8 mouse cellular contexts compared by ENCODE assay signal in genomic region chr9:123665645-123666044, GRCm38 (mm10). TPM values are rescaled to one million over a fixed set of nuclear protein-coding genes. Genes with fewer than 3 reads are reported as not detected.
DNase-seq lines count a peak whose midpoint lies in the region; ATAC-seq lines count a peak whose summit lies in the region.

No protein-coding gene starts in this region.

- no peak for ATAC-seq in activated CD4-positive, CD25-positive, alpha-beta regulatory T cell, adult 4 months

- DNase-seq in adrenal gland, adult 18-20 months (ENCODE audit: low spot score in 2 of 2) = peak; percentile 28 to 48
- no peak for DNase-seq in adrenal gland, adult 8-10 months
- DNase-seq in left cerebral cortex, postnatal 14 days (ENCODE audit: low spot score in 2 of 2) = peak; percentile 20 to 54
- DNase-seq in left cerebral cortex, adult 8-10 months (ENCODE audit: low spot score in 2 of 2) = no peak
- peak; percentile 53 for DNase-seq in c-Kit-positive CD71-negative TER-119-negative erythroid progenitor cells, embryonic 14.5 days (ENCODE audit: low read depth)
- DNase-seq in kidney, postnatal 36 days = peak; percentile 52 to 82
- peak; percentile 27 to 56 for DNase-seq in natural killer cell, adult 2 months (ENCODE audit: low spot score in 2 of 2)

- intact Hi-C loops in left cerebral cortex, postnatal 14 days (cut with DNase I) = loop anchor here (2.0 kb wide), 1 partner anchor 55 kb away; no protein-coding TSS in a partner anchor

RNA-seq across cellular contexts. Expression of gene Ccr9, which starts 12.6 kb away (rescaled TPM):
- under 1 TPM in 1 of 2 experiments, not detected in 1; 0.16 TPM for total RNA-seq in adrenal gland, adult 18-20 months (2021)
- total RNA-seq in adrenal gland, adult 8-10 months (2022) = under 1 TPM; 0.05 to 0.15 (median 0.11) TPM
- total RNA-seq in left cerebral cortex, postnatal 14 days (2021) = under 1 TPM; 0.09 to 0.30 TPM
- total RNA-seq in left cerebral cortex, adult 8-10 months (2022) = under 1 TPM; 0.18 to 0.28 (median 0.26) TPM
- 10 to 100 TPM; 15.3 to 36.5 TPM for polyA plus RNA-seq in activated CD4-positive, CD25-positive, alpha-beta regulatory T cell, adult 4 months (2017; shearing (Covaris generic))

RNA-seq across cellular contexts. Expression of gene Slc6a20a, which starts 13.0 kb away (rescaled TPM):
- under 1 TPM; 0.10 to 0.17 TPM for total RNA-seq in adrenal gland, adult 18-20 months (2021)
- total RNA-seq in adrenal gland, adult 8-10 months (2022) = under 1 TPM in 2 of 4 experiments, not detected in 2; 0.10 to 0.17 TPM
- total RNA-seq in left cerebral cortex, postnatal 14 days (2021) = 10 to 100 TPM; 20.8 TPM
- 10 to 100 TPM; 20.4 to 26.7 (median 23.4) TPM for total RNA-seq in left cerebral cortex, adult 8-10 months (2022)
- under 1 TPM in 1 of 2 experiments, not detected in 1; 0.54 TPM for polyA plus RNA-seq in activated CD4-positive, CD25-positive, alpha-beta regulatory T cell, adult 4 months (2017; shearing (Covaris generic))

RNA-seq across cellular contexts. Expression of gene Slc6a20b, which starts 33.3 kb away (rescaled TPM):
- under 1 TPM in 1 of 2 experiments, not detected in 1; 0.13 TPM for total RNA-seq in adrenal gland, adult 18-20 months (2021)
- total RNA-seq in adrenal gland, adult 8-10 months (2022) = not detected
- under 1 TPM; 0.47 to 0.59 TPM for total RNA-seq in left cerebral cortex, postnatal 14 days (2021)
- total RNA-seq in left cerebral cortex, adult 8-10 months (2022) = under 1 TPM; 0.18 to 0.76 (median 0.63) TPM
- under 1 TPM; 0.47 to 0.83 TPM for polyA plus RNA-seq in activated CD4-positive, CD25-positive, alpha-beta regulatory T cell, adult 4 months (2017; shearing (Covaris generic))

RNA-seq across cellular contexts. Expression of gene Lztfl1, which starts 51.9 kb away (rescaled TPM):
- 10 to 100 TPM; 41.3 to 43.6 TPM for total RNA-seq in adrenal gland, adult 18-20 months (2021)
- total RNA-seq in adrenal gland, adult 8-10 months (2022) = 10 to 100 TPM; 47.5 to 60.5 (median 57.4) TPM
- 10 to 100 TPM; 68.6 to 77.3 TPM for total RNA-seq in left cerebral cortex, postnatal 14 days (2021)
- 10 to 100 TPM; 57.7 to 69.4 (median 64.5) TPM for total RNA-seq in left cerebral cortex, adult 8-10 months (2022)
- polyA plus RNA-seq in activated CD4-positive, CD25-positive, alpha-beta regulatory T cell, adult 4 months (2017; shearing (Covaris generic)) = 10 to 100 TPM; 51.1 to 71.1 TPM

Comparison
In these comparisons a context has a peak if more than half of its experiments do, and no peak if none do; other contexts are left out.
1. DNase-seq: peak in adrenal gland, adult 18-20 months (2 of 2), left cerebral cortex, postnatal 14 days (2 of 2), c-Kit-positive CD71-negative TER-119-negative erythroid progenitor cells, embryonic 14.5 days (single experiment), kidney, postnatal 36 days (2 of 2) and natural killer cell, adult 2 months (2 of 2); none in adrenal gland, adult 8-10 months (single experiment) and left cerebral cortex, adult 8-10 months (0 of 2).
2. RNA of gene Slc6a20a, which starts 13.0 kb away (total RNA-seq): 20.4 to 26.7 TPM in left cerebral cortex, adult 8-10 months and 20.8 TPM in left cerebral cortex, postnatal 14 days; 0.10 to 0.17 TPM in adrenal gland, adult 8-10 months and 0.10 to 0.17 TPM in adrenal gland, adult 18-20 months; every median in the first group is over 10 times any median in the second.